Mouse (Mus musculus) urinary bladder, postnatal 4 days (tissue): ENCODE measurements around the gene Caml.
"Not testable (repeated sequence)": the region's sequence is repeated elsewhere in the genome, so short reads cannot be mapped to it uniquely, and the experiment has no call there.

ENCODE experiments used
- DNase-seq, 2 experiments: peaks; one replicate each; pipeline ENCODE4 v3.0.0; 2021 to 2022; ENCODE audit warnings: low spot score in 2 of 2

Gene Caml

DNA sequence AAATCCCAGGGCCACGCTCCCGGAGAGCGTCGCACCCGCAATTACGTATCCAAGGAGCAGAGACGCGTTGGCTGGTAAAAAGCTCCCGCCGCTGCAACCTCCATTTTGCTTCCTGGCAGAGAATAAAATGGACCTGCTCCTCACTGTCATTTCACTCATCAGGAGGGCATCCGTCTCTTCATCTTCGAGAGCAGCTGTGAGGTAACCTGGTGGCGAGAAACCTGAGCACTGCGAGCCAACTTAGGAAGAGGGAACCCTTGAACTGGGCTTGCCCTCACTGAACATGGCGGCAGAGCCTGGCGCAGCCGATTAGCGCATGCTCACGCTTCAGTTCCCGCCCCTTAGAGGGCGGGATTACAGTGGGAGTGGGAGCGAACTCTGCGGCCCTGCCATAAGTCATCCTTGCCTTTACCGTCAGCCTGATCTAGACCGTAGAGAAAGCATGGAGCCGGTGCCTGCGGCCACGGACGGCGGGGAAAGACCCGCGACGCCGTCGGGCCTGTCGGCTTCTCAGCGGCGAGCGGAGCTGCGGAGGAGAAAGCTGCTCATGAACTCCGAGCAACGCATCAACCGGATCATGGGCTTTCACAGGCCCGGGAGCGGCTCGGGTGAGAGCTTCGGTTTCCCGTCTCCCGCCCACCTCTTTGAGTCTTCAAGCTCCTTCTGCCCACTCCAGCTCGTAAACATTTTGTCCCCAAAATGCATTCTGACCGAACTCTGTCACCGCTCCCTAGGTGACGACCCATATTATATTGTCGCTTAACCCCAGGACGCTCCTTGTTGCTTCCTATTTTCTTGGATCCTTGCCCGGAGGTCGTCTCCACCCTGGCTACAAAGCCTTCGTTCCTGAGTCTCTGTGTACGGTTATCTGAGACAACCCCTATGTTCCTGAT is at the start of gene Caml:
Gene Caml, plus strand, starts transcription at position 357 of the 893 bp plus-strand sequence.
- DNase-seq: peak; percentile 83 to 85

DNA sequence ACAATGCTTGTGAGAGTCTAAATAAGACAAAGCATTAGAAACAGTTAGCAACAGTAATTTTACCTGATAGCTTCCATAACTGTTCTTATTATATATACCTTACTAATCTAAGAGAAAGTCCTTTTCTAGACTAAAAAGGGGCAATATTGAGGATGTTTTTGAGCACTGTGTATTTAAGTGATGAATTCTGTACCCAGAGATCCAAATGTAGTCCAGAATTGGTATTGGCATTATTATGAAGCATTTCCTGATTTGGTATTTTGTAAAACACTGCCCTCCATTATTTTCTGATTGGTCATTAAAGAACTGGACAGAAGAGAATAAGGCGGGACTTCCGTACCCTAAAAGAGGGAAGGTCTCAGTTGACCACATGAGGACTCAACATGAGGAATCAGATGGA is 49.4 kb upstream of the Caml start, which contains the start of gene Tmed9:
Gene Tmed9, plus strand, starts transcription at position 301 of the 400 bp plus-strand sequence.
- no peak for DNase-seq

DNA sequence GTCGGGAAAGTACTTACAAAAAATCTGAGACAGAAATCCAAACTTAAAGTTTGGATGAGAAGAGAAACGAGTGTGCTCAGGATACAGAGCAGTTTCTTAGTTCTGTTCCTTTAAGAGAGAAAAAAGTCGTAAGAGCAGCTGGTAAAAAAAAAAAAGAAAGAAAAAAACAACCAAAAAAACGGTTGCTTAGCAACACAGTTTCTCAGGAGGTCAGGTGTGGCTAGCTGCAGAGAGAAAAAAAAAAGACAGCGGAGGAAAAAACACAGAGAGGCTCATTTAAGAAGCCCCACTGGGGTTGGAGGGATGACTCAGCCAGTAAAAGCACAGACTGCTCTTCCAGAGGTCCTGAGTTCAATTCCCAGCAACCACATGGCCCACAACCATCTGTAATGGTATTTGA is 48.5 kb upstream of the Caml start:
- DNase-seq: no peak

DNA sequence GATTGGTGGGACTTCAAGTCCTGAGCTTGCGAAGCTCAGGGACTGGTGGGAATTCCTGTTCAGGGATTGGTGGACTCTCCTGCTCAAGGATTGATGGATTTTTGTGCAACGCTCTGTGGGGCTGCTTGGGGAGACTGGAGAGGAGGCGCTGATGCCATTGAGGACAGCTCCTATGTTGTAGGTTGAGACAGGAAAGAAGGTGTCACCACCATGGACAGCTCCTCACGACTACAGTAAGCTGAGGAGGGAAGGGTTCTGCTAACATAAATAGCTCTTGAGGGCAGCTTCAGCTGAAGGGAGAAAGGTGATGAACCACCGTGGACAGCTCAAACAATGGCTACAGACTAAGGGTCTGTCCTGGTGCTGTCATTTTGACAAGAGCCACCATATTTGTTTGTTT is 46.9 kb upstream of the Caml start:
- no peak for DNase-seq

DNA sequence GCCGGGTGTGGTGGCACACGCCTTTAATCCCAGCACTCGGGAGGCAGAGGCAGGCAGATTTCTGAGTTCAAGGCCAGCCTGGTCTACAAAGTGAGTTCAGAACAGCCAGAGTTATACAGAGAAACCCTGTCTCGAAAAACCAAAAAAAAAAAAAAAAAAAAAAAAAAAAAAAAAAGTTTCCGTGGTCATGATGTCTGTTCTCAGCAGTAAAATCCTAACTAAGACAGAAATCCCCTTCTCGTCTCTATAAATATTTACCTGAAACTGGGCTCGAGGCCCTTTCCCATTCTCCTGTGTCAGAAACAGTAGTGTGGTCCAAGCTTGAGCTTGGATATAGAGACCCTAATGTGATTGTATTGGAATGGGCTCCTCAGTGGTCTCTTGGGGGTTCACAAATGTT is 45.9 kb upstream of the Caml start:
- DNase-seq: not testable (repeated sequence)

DNA sequence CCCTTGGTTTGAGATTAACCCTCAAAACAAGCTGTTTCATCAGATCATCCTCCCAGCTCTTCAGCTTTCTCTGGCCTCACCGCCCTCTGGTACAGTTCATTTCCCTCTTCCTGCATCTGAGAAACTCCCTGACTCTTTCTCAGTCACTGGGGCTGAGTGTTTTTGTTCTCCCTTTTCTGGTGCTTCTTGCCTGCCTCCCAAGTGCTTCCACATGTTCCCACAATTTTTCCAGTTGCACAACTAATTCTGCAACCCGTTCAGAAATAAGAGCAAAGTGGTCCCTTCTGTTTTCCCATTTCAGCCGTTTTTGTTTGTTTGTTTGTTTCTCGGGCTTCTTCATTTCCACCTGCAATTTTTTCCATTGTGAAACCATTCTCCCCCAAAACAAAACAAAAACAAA is 44.7 kb upstream of the Caml start:
- DNase-seq: no peak

DNA sequence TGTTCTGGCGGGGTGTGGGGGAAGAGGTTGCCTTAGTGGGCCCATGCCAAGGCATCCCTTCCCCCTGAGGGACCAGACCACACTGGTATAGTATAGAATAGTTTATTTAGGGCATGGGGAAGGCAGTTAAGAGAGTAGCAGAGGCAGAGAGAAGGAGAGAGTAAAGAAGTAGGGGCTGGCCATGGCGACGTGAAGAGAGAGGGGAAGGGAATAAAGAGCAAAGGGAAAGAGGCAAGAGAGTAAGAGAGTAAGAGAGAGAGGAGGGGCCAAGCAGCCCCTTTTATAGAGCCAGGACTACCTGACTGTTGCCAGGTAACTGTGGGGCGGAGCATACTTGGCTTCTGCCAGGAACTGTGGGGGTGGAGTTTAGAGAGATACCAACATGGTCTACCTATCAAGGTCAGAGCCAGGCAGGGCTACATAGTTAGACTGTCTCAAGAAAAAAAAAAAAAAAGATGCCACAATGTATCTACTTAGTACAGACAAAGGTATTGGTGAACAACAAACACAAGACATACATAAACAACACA is 30.8 kb upstream of the Caml start:
- DNase-seq: no peak

DNA sequence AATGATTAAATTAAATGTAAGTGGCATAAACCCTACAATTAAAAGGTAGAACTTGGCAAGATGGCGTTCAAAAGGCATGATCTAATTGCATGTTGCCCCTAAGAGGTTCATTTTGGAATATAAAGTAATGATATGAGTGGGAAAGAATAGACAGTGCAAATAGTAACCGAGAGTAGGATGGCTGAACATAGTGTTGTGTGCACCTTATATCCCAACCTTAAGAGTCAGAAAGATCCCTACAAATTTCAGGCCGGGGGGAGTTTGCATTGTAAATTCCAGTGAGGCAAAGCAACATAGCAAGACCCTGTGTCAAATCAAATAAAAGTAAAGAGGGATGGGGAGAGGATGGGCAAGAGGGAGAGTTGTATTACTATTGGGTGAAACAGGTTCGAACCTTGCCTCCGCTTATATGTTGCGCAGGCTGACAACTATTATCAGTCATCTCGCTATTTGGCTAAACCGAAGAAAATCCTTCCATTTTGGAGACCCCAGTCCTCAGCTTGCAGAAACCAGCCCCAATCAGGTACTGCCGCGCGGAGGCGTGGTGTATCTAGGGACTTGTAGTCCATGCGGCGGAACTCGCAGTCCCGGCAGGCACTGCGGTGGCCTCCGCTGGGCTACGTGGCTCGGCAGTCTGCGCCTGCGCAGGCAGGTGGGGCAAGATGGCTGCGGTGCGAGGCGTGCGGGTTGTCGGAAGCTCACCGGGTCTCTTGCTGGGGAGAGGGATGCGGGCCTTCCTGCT is 30.1 kb upstream of the Caml start:
- peak; percentile 95 to 96 for DNase-seq

DNA sequence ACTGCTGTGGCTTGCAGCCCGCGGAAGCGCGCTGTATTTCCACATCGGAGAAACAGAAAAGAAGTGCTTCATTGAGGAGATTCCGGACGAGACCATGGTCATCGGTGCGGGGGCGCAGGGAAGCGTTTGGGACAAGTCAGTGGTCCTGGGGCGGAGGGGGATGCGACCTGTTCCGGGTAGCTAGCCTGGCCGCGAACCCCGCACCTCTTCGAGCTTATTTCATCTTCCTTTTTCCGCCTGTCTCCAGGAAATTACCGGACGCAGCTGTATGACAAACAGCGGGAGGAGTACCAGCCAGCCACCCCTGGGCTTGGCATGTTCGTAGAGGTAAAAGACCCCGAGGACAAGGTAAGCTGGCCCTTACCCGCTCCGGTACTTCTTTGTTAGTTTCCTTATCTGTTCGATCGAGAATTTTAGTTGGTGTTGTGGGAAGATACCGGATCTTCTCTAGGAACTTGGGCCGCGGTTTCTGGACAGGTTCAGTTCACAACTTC is 29.5 kb upstream of the Caml start:
- no peak for DNase-seq

DNA sequence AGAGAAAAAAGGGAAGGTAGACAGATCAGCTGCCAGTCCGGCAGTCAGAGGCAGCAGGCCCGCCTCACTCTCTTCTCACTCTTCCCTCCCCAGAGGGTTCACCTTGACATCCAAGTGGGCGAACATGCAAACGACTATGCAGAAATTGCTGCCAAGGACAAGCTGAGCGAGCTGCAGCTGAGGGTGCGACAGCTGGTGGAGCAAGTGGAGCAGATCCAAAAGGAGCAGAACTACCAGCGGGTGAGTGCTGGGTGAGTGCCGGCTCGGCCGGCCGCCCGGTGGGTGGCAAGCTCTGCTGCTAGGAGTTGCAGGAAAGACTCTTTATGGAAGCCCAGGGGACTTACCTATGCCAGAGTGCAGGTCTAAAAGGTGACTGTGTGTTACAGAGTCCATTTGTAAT is 27.4 kb upstream of the Caml start:
- no peak for DNase-seq

DNA sequence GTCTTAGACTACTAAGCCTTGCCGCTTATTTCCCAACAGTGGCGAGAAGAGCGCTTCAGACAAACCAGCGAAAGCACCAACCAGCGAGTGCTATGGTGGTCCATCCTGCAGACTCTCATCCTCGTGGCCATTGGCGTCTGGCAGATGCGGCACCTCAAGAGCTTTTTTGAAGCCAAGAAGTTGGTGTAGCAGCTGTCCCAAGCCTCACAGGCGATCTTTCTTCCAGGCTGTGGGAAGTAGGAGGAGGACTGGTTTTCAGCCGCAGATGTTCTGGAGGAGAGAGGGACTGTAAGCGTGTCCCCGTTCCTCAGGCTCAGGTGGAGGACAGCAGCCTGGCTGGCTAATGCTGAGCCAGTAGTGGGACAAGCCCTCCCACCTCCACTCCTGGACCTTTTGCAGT is 26.0 kb upstream of the Caml start:
- DNase-seq: no peak

DNA sequence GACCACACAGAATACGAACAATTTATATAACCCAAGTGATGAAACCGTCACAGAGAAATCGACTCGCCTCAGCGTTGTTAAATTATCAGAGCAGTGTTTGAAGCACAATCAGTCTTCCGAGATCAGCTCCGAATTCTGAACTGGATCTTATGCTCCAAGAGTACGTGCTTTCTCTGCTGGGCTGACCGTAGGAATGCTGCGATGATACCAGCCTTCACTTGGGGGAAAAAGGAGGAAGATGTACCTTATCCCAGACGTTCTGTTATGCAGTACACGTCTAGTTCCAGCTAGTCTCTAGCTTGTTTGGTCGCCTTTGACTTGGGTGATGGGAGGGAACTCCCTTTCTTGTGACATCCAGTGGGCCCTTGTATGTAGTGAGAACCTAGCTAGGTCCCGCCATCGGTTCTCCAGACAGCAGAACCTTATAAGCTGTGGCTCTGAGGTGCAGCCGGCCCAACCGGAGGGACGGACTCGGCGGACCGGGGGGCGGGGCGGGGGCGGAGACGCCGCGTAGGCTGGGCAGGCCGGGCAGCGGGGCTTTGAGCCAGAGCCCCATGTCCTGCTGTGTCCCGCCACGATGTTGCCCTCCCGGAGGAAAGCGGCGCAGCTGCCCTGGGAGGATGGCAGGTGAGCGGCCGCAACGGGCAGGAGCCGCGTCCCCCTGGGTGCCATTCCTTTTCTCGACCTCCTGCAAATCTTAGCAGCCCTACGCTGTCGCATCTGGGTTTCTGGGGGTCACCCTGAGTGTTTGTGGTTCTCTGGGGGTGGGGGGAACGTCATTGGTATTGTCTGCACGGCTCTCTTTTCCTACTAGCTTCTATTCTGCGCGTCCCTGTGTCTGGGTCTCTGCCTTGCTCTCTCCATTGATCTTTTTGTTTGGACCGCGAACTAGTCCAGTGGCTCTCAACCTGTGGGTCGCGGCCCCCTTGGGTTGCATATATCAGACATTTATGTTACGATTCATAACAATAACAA is 23.0 kb upstream of the Caml start, which contains the start of gene B4galt7:
Gene B4galt7, plus strand, starts transcription at position 331 of the 975 bp plus-strand sequence.
- DNase-seq: peak; percentile 83 to 87

DNA sequence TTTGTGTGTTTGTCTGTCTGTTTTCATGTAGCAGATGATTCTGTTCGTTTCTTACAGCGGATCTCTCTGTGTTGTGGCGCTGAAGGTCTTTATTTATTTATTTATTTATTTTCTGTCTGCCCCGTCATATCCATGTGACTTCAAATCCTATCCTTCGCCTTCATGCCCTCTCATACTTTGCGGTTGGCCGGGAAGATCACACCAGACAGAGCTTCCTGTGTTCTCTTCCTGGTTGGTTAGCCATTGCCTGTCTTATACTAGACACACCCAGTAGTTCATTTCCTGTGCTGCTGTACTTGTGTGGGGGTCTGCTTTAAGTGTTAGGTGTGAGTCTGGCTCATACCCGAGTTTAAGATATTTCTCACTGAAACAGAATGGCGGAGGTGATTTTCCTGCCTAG is 22.1 kb upstream of the Caml start:
- DNase-seq: no peak

DNA sequence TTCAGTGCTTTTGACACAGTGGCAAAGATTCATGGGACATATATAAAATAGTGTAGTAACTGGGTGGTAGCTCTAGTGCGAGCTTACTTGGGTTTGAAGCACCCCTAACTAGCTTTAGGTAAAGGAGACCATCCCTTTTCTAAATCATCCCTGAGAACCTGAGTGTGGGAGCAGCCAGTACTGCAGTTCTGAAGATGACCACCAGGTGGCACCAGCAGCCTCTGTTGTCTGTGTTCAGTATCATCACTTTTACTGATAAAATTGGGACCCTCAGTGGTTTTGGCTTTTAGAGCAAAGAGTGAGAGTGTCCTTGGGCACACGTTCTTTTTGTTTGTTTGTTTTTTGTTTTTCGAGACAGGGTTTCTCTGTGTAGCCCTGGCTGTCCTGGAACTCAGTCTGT is 21.2 kb upstream of the Caml start:
- peak; percentile 50 to 86 for DNase-seq

DNA sequence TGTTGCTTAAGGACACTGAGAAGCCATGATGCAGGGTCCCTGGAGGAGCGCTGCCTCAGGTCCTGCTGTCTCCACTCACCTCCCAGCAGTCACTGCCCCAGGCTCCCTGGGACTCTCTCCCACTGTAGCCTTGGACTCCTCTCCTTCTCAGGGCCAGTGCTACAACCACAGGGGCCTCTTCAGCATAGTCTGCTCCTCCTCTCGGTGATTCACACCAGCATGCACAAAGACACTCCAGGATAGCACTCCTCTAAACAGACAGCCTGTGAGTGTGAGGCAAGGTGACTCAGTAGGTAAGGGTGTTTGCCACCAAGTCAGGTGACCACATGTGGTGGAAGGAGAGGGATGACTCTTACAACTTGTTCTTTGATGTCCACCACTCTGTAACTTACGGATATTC is 18.2 kb upstream of the Caml start:
- DNase-seq: no peak

DNA sequence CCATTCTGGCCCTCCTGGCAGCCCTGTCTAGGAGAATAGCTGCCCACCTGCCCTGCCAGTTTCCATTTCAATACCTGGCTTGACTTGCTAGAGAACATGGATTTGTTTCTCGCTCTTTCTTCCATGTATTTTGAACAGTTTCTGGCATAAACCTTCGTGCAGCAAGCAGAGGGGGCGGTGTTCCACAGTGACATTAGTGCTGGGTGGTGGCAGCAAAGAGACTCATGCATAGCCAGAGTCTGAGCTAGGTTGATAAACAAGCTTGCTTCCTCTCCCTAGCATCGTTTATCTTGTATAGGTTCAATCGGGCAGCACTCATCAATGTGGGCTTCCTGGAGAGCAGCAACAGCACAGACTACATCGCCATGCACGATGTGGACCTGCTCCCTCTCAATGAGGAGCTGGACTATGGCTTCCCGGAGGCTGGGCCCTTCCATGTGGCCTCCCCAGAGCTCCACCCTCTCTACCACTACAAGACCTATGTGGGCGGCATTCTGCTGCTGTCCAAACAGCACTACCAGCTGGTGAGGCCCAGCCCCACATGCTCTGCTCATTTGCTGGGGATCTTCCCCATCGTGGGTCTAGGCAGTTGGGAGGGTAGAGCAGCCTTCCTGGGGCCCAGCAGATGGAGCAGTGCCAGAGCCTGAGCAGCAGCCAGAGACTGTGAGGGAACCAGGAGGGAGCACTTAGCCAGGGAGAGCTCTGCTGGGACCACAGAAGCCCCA is 15.7 kb upstream of the Caml start:
- peak in 1 of 2 experiments; percentile 36 for DNase-seq

DNA sequence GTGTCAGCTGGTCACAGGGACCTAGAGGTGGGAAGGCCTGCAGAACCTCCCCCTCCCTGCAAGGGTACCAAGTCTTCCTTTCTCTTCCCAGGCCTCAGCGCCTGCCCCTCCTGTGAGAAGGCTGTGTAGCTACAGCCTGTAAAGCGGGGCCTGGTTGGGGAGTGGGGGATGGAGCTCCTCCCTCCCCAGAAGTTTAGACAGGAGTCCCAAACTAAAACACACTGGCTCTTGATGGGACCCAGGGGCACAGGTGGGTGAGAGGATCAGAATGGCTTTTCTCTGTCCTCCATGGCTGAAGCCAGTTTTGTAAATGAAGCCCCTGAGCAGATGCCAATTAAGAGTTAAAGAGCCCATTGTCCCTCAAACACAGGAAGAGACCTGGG is 15.2 kb upstream of the Caml start:
- peak in 1 of 2 experiments; percentile 56 for DNase-seq

DNA sequence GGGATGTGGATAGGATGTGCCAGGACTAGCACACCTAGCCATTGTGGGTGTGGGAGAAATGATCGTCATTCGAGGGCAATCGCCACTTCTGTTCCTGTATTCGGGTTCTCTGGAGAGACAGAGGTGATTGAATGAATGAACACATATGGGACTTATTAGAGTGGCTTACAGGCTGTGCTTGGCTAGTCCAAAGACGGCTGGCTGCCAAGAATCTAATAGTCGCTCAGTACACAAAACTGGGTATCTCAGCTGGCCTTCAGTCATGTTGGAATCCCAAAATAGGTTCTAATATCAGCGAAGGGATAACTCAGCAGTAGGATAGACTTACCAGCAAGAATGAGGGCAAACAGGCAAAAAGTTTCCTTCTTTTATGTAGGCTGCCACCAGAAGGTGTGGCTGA is 10.8 kb upstream of the Caml start:
- no peak for DNase-seq

DNA sequence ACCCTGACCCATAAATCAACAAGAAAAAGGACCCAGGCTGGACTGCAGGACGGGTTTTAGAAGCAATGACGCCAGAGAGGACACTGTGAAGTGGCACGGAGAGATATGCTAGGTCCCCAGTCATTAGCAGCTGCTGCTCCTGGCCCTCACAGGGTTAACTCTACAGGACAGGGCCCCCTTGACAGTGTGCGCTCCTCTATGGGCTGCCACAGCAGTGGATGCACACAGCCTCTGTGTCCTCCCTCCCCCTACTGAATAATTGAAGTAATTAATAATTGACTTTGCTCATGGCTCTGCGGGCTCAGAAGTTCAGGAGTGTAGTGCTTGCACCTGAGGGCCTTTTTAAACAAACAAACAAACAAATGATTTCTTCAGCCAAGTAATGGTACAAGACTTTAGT is 9.3 kb upstream of the Caml start:
- DNase-seq: no peak

DNA sequence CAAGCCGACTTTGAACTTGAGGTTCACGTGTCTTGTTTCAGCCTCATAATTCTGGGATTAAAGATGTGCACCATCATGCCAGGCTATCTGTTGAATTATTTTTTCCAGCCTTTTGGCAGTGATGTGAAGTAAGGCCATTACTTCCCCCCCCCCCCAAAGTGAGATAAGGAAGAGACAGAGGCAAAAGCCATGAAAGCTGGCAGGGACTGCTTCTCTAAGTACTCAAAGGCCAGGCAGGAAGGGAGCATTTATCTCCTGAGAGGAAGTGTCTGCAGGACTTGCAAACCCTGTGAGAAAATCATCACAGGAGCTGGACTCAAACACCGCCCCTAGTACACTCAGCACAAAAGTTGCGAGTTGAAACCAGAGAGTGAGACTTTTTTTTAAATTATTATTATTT is 3.5 kb upstream of the Caml start:
- no peak for DNase-seq

DNA sequence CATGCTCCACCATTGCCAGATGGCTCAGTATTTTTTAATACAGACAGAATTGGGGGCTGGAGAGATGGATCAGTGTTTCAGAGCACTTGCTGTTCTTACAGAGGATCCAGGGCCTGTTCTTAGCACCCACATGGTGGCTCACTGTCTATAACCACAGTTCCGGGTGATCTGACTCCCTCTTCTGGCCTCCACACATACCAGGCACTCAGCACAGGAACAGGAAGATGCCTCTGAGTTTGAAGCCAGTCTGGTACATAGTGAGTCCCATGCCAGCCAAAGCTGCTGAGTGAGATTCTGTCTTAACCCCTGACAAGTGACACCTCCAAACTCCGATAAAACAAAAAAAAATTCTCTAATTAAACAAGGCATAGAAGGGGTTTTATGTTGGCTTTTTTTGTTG is 2.5 kb upstream of the Caml start:
- no peak for DNase-seq
